Mouse (Mus musculus) spleen, adult 2 months (tissue): ENCODE results near the gene Car10.

ENCODE experiments used
- CTCF ChIP-seq: fragments of 200-500 bp; IDR thresholded peaks from 2 replicates; pipeline ENCODE4 v1.5.1; 2011; ENCODE audit warnings: mild to moderate bottlenecking, inconsistent platforms; ENCODE audit not compliant: insufficient read depth, insufficient read length, insufficient replicate concordance; ENCODE audit errors: extremely low read depth
- POLR2A ChIP-seq: fragments of 200-500 bp; IDR thresholded peaks from 2 replicates; pipeline ENCODE4 v1.6.1; 2011; ENCODE audit warnings: low read depth, low read length, inconsistent platforms

DNA sequence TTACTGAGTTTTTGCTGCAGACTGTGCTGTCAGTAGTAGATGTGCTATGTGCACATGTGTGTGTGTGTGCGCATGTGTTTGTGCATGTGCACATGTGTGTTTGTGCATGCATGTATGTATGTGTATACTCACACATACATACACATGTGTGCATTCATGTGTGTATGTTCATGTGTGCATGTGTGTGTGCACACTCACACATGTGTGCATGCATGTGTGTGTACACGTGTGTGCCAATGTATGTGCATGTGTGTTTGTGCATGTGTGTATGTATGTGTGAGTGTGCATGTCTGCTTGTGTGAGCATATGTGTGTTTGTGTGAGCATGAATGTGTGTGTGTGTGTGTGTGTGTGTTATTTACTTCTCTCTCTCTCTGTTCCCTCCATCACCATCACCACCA is 298.5 kb downstream of the Car10 start:
- TF ChIP-seq CTCF (no peak), POLR2A (no peak)
